Mouse (Mus musculus) embryonic facial prominence, embryonic 13.5 days (tissue): ENCODE measurements around the gene Sez6l2. TPM values are rescaled to one million over a fixed set of nuclear protein-coding genes. Genes with fewer than 3 reads are reported as not detected.

Experiments used
- ATAC-seq: fragments of 200-750 bp; cut with Nextera tagmentation; 2 replicates; pipeline ENCODE4 v1.8.0; 2017; ENCODE audit warnings: low read depth; ENCODE audit not compliant: insufficient number of reproducible peaks, insufficient read depth, low FRiP score, low TSS enrichment
- H3K27ac ChIP-seq: fragments of 300-500 bp; sonication (generic); 2 replicates; pipeline ENCODE4 v1.5.1; 2015; ENCODE audit warnings: moderate library complexity, mild to moderate bottlenecking, inconsistent platforms
- H3K27me3 ChIP-seq: fragments of 300-500 bp; sonication (generic); 2 replicates; pipeline ENCODE4 v1.6.1; 2015; ENCODE audit warnings: mild to moderate bottlenecking, inconsistent platforms
- H3K36me3 ChIP-seq: fragments of 300-500 bp; sonication (generic); 2 replicates; pipeline ENCODE4 v1.6.1; 2015; ENCODE audit warnings: mild to moderate bottlenecking, inconsistent platforms
- H3K4me1 ChIP-seq: fragments of 300-500 bp; sonication (generic); 2 replicates; pipeline ENCODE4 v1.6.1; 2015; ENCODE audit warnings: inconsistent platforms
- H3K4me2 ChIP-seq: fragments of 300-500 bp; sonication (generic); 2 replicates; pipeline ENCODE4 v1.6.1; 2015; ENCODE audit warnings: moderate library complexity, mild to moderate bottlenecking, inconsistent platforms
- H3K4me3 ChIP-seq: fragments of 300-500 bp; sonication (generic); 2 replicates; pipeline ENCODE4 v1.5.1; 2015; ENCODE audit warnings: mild to moderate bottlenecking, inconsistent platforms
- H3K9ac ChIP-seq: fragments of 300-500 bp; sonication (generic); 2 replicates; pipeline ENCODE4 v1.6.1; 2015; ENCODE audit warnings: mild to moderate bottlenecking, inconsistent platforms
- H3K9me3 ChIP-seq: fragments of 300-500 bp; sonication (generic); 2 replicates; pipeline ENCODE4 v1.6.1; 2016; ENCODE audit warnings: inconsistent platforms
- WGBS: fragments of 180-500 bp; shearing (Covaris S2); methylation state at CpG from one replicate; pipeline ENCODE4 v1.1.7; 2015; ENCODE audit warnings: mixed read lengths; 5-methylcytosine and 5-hydroxymethylcytosine counted together
- polyA plus RNA-seq: library from polyadenylated mRNA; unstranded; fragments of >200 nt; fragmentation: Nextera tagmentation; extraction: Ambion mirVana; gene quantifications from 2 replicates; pipeline ENCODE4 v1.2.1, GENCODE M21; 2015

The Sez6l2 gene
- polyA plus RNA-seq, 1 experiment from 2014 or later, result 0.76 TPM

GRCm38 (mm10) chr7:127009307-127010085, 59.1 kb downstream of the Sez6l2 start:
- Histone ChIP-seq H3K9me3 (no peaks in the 10 kb centered on the region), H3K4me1 (peaks cover 17% of the 10 kb centered on the region), H3K27me3 (no peaks in the 10 kb centered on the region), H3K9ac (no peak overlapping the region), H3K4me3 (no peak overlapping the region), H3K27ac (no peak overlapping the region), H3K36me3 (peaks cover 39% of the 10 kb centered on the region), H3K4me2 (no peak overlapping the region)
- 81% methylated on average over 17 of the region's 17 CpGs for WGBS
- ATAC-seq, result no peak

GRCm38 (mm10) chr7:127011051-127011450, 60.7 kb downstream of the Sez6l2 start:
- Histone ChIP-seq H3K4me3 (no peak overlapping the region), H3K36me3 (peaks cover 54% of the 10 kb centered on the region), H3K9ac (no peak overlapping the region), H3K27me3 (no peaks in the 10 kb centered on the region), H3K27ac (no peak overlapping the region), H3K4me1 (peaks cover 33% of the 10 kb centered on the region), H3K4me2 (no peak overlapping the region), H3K9me3 (no peaks in the 10 kb centered on the region)
- no peak for ATAC-seq
- 90% methylated on average over 2 of the region's 2 CpGs for WGBS

DNA sequence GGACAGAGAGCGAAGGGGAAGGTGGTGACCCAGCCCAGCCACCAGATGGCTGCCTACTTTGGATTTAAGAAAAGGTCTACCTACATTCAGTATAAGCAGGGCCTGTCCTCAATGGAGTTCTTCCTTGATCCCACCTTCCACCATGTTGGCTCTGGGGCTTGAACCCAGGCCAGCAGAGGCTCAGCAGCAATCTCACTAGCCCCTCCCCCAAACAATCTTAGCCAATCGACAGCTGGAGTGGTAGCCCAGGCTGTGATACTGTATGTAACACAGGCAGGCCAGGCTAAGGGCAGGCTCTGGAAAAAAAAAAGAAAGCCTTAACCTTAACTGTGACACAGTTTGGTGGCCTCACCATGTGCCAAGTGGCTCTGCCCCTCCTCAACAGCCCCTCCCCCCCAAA, 61.4 kb downstream of the Sez6l2 start:
- Histone ChIP-seq H3K4me1 (peaks cover 36% of the 10 kb centered on the region), H3K9ac (no peak overlapping the region), H3K36me3 (peaks cover 54% of the 10 kb centered on the region), H3K9me3 (no peaks in the 10 kb centered on the region), H3K4me3 (no peak overlapping the region), H3K4me2 (no peak overlapping the region), H3K27me3 (no peaks in the 10 kb centered on the region), H3K27ac (no peak overlapping the region)
- no peak for ATAC-seq
- 70% methylated on average over 2 of the region's 2 CpGs for WGBS

- no peak for ATAC-seq
- WGBS, result 91% methylated on average over 6 of the region's 6 CpGs
- H3K27ac ChIP-seq, result no peak overlapping the region
- no peak overlapping the region for H3K4me2 ChIP-seq
- H3K9me3 ChIP-seq, result no peaks in the 10 kb centered on the region
- no peaks in the 10 kb centered on the region for H3K27me3 ChIP-seq
- H3K4me3 ChIP-seq, result no peak overlapping the region
- H3K4me1 ChIP-seq, result peaks cover 31% of the 10 kb centered on the region
- no peak overlapping the region for H3K9ac ChIP-seq
- peaks cover 54% of the 10 kb centered on the region for H3K36me3 ChIP-seq
Measured at GRCm38 (mm10) chr7:127012374-127012773, 62.0 kb downstream of the Sez6l2 start.

- H3K9ac ChIP-seq, result no peak overlapping the region
- 95% methylated on average over 10 of the region's 10 CpGs for WGBS
- H3K4me1 ChIP-seq, result peaks cover 35% of the 10 kb centered on the region
- H3K9me3 ChIP-seq, result no peaks in the 10 kb centered on the region
- H3K4me2 ChIP-seq, result no peak overlapping the region
- H3K27me3 ChIP-seq, result no peaks in the 10 kb centered on the region
- peaks cover 54% of the 10 kb centered on the region for H3K36me3 ChIP-seq
- H3K4me3 ChIP-seq, result no peak overlapping the region
- ATAC-seq, result no peak
- H3K27ac ChIP-seq, result no peak overlapping the region
Measured at GRCm38 (mm10) chr7:127012845-127013244, 62.5 kb downstream of the Sez6l2 start.

- Histone ChIP-seq H3K4me3 (no peak overlapping the region), H3K36me3 (peaks cover 54% of the 10 kb centered on the region)
- 95% methylated on average over 6 of the region's 6 CpGs for WGBS
Measured at GRCm38 (mm10) chr7:127013385-127013784, 63.0 kb downstream of the Sez6l2 start.

GRCm38 (mm10) chr7:127014320-127014719, 64.0 kb downstream of the Sez6l2 start, which contains the start of gene Mvp:
Mvp (minus strand) TSS chr7:127014621.
- H3K4me2 ChIP-seq, result peak within 1 kb of the TSS; percentile 92
- peak within 1 kb of the TSS; percentile 96; the same call in 1 of the 2 replicates for H3K27ac ChIP-seq
- peak within 1 kb of the TSS; percentile 93 for H3K9ac ChIP-seq
- no peaks in the 10 kb centered on the region for H3K27me3 ChIP-seq
- no peak for ATAC-seq
- H3K36me3 ChIP-seq, result peaks cover 54% of the 10 kb centered on the region
- 52% methylated on average over 11 of the region's 11 CpGs for WGBS
- H3K9me3 ChIP-seq, result no peaks in the 10 kb centered on the region
- peak within 1 kb of the TSS; percentile 72 for H3K4me3 ChIP-seq
- H3K4me1 ChIP-seq, result peaks cover 42% of the 10 kb centered on the region

More at GRCm38 (mm10) chr7:127013385-127013784, 63.0 kb downstream of the Sez6l2 start:
- Histone ChIP-seq H3K4me2 (no peak overlapping the region), H3K9ac (no peak overlapping the region), H3K27ac (no peak overlapping the region), H3K4me1 (peaks cover 38% of the 10 kb centered on the region), H3K27me3 (no peaks in the 10 kb centered on the region), H3K9me3 (no peaks in the 10 kb centered on the region)
- ATAC-seq, result no peak

DNA sequence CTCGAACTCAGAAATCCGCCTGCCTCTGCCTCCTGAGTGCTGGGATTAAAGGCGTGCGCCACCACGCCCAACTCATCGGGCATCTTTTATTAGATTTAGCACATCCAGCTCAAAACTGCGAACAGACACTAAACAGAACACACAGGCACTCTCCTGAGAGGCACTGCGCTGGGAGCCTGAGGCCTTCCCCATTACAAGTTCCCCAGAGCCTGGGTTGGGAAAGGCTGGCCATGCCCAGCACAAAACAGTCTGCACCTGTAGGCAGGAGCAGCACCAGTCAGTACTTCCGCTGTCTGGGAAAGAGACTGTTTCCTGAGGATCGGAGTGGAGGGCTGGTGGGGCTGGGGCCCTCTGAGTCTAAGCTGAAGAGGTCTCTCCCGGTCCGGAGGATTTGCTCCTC, 64.6 kb downstream of the Sez6l2 start:
- H3K27ac ChIP-seq, result no peak overlapping the region
- H3K4me1 ChIP-seq, result peaks cover 49% of the 10 kb centered on the region
- peak overlapping the region; percentile 92 for H3K4me2 ChIP-seq
- peak overlapping the region; percentile 72; the same call in 1 of the 2 replicates for H3K4me3 ChIP-seq
- H3K9me3 ChIP-seq, result no peaks in the 10 kb centered on the region
- no peak for ATAC-seq
- peak overlapping the region; percentile 93 for H3K9ac ChIP-seq
- H3K27me3 ChIP-seq, result no peaks in the 10 kb centered on the region
- WGBS, result 91% methylated on average over 12 of the region's 12 CpGs
- peaks cover 54% of the 10 kb centered on the region for H3K36me3 ChIP-seq

GRCm38 (mm10) chr7:127016081-127016480, 65.7 kb downstream of the Sez6l2 start:
- no peak for ATAC-seq
- H3K4me3 ChIP-seq, result peak overlapping the region; percentile 72
- H3K27ac ChIP-seq, result peak overlapping the region; percentile 96
- H3K4me2 ChIP-seq, result peak overlapping the region; percentile 92
- H3K9me3 ChIP-seq, result no peaks in the 10 kb centered on the region
- H3K9ac ChIP-seq, result peak overlapping the region; percentile 93
- peaks cover 49% of the 10 kb centered on the region for H3K36me3 ChIP-seq
- H3K27me3 ChIP-seq, result no peaks in the 10 kb centered on the region
- H3K4me1 ChIP-seq, result peaks cover 56% of the 10 kb centered on the region
- 2% methylated on average over 10 of the region's 10 CpGs for WGBS

DNA sequence TGATC, 65.9 kb downstream of the Sez6l2 start, which contains the start of gene Pagr1b:
TSS of gene Pagr1b (minus strand) at position 4 of the 5 bp plus-strand sequence.
- peaks cover 47% of the 10 kb centered on the region for H3K36me3 ChIP-seq
- ATAC-seq, result no peak

DNA sequence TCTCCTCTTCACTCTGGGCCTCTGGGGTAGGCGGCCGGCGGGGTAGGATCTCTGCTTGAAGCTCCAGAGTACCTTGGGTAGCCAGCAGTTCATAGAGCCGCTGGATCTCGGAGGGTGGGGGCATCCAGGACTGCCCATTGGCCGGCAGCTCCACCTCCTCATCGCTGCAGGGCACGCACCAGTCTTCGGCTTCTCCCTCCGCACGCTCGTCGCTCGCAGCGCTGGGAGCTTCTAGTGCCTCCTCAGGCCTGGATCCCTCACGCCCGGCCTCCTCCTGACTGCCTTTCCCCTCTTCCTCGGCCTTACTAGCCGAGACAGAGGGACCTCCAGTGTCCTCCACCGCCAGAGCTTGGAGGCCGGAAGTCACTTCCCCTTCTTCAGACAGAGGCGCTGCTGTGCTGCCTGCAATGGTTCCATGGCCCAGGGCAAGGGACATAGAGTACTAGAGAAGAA, 66.1 kb downstream of the Sez6l2 start:
- ATAC-seq, result 0 out of 2 replicates have a peak, but pooled peaks have one; percentile 15
- peaks cover 61% of the 10 kb centered on the region for H3K4me1 ChIP-seq
- H3K27ac ChIP-seq, result peak overlapping the region; percentile 96
- no peaks in the 10 kb centered on the region for H3K9me3 ChIP-seq
- H3K36me3 ChIP-seq, result peaks cover 45% of the 10 kb centered on the region
- WGBS, result under 1% methylated on average over 22 of the region's 22 CpGs
- H3K27me3 ChIP-seq, result no peaks in the 10 kb centered on the region
- H3K4me3 ChIP-seq, result peak overlapping the region; percentile 72
- H3K9ac ChIP-seq, result peak overlapping the region; percentile 93
- H3K4me2 ChIP-seq, result peak overlapping the region; percentile 92

More for the DNA sequence above, 65.9 kb downstream of the Sez6l2 start, which contains the start of gene Pagr1b:
- no peaks in the 10 kb centered on the region for H3K9me3 ChIP-seq
- peak within 1 kb of the TSS; percentile 93 for H3K9ac ChIP-seq
- peak within 1 kb of the TSS; percentile 72 for H3K4me3 ChIP-seq
- peaks cover 58% of the 10 kb centered on the region for H3K4me1 ChIP-seq
- H3K27me3 ChIP-seq, result no peaks in the 10 kb centered on the region
- peak within 1 kb of the TSS; percentile 96 for H3K27ac ChIP-seq
- H3K4me2 ChIP-seq, result peak within 1 kb of the TSS; percentile 92
